Mouse (Mus musculus) embryonic facial prominence, embryonic 11.5 days (tissue): ENCODE measurements around the gene Itga4. TPM values are rescaled to one million over a fixed set of nuclear protein-coding genes. Genes with fewer than 3 reads are reported as not detected.

ENCODE experiments used
- ATAC-seq: fragments of 200-750 bp; cut with Nextera tagmentation; replicated peaks from 2 replicates; pipeline ENCODE4 v1.8.0; 2017; ENCODE audit warnings: low read depth; ENCODE audit not compliant: insufficient number of reproducible peaks, low FRiP score, low TSS enrichment
- DNase-seq: peaks from one replicate; pipeline ENCODE4 v3.0.0-alpha.2; 2015; ENCODE audit warnings: low spot score
- H3K27ac ChIP-seq: fragments of 300-500 bp; sonication (generic); replicated peaks from 2 replicates; pipeline ENCODE4 v1.5.1; 2014; ENCODE audit warnings: mild to moderate bottlenecking, low read depth, low read length, control low read depth
- H3K27me3 ChIP-seq: fragments of 300-500 bp; sonication (generic); 2 replicates; pipeline ENCODE4 v1.6.1; 2014; ENCODE audit warnings: mild to moderate bottlenecking, low read length, moderate library complexity, mixed read lengths; ENCODE audit not compliant: control insufficient read depth, insufficient read depth
- H3K36me3 ChIP-seq: fragments of 300-500 bp; sonication (generic); replicated peaks from 2 replicates; pipeline ENCODE4 v1.6.1; 2014; ENCODE audit warnings: low read depth, mild to moderate bottlenecking, low read length, moderate library complexity, mixed read lengths; ENCODE audit not compliant: control insufficient read depth, insufficient read depth
- H3K4me1 ChIP-seq: fragments of 300-500 bp; sonication (generic); 2 replicates; pipeline ENCODE4 v1.6.1; 2014; ENCODE audit warnings: low read length, mixed read lengths; ENCODE audit not compliant: control insufficient read depth, insufficient read depth
- H3K4me2 ChIP-seq: fragments of 300-500 bp; sonication (generic); 2 replicates; pipeline ENCODE4 v1.6.1; 2014; ENCODE audit warnings: low read depth, mild to moderate bottlenecking, control low read depth, low read length, moderate library complexity
- H3K4me3 ChIP-seq: fragments of 300-500 bp; sonication (generic); 2 replicates; pipeline ENCODE4 v1.5.1; 2014; ENCODE audit warnings: low read depth, low read length, control low read depth
- H3K9ac ChIP-seq: fragments of 300-500 bp; sonication (generic); replicated peaks from 2 replicates; pipeline ENCODE4 v1.6.1; 2014; ENCODE audit warnings: mild to moderate bottlenecking, control low read depth, low read length
- H3K9me3 ChIP-seq: fragments of 300-500 bp; sonication (generic); replicated peaks from 2 replicates; pipeline ENCODE4 v1.6.1; 2016; ENCODE audit warnings: mild to moderate bottlenecking, low read length, inconsistent platforms, mixed read lengths; ENCODE audit not compliant: control insufficient read depth
- WGBS: fragments of 180-500 bp; shearing (Covaris S2); extraction: QIAGEN DNeasy Blood & Tissue Kit; methylation state at CpG from one replicate; pipeline ENCODE4 v1.1.7; 2014; 5-methylcytosine and 5-hydroxymethylcytosine counted together
- polyA plus RNA-seq: library from polyadenylated mRNA; unstranded; fragments of >200 nt; fragmentation: Nextera tagmentation; extraction: Ambion mirVana; gene quantifications from 2 replicates; pipeline ENCODE4 v1.2.1, GENCODE M21; 2014

Gene Itga4
- polyA plus RNA-seq, 1 experiment from 2014 or later: 6.5 TPM

DNA sequence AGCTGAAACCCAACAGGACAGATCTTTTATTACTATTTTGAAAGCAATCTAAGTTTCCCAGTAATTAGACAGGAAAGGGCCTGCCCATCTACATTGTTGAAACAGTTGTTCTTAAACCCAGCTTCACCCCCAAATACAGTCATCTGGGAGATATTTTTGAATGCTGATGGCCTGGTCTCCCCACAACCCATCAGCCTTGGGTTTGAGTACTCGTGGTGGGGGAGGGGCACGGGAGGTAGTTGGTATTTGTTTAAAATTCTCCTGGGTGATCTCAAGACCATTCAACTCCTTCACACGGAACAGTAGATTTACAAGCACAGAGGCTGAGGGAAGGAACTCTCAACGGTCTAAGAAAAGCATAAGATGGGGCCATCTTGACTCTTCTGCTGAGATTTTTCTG is 13.6 kb downstream of the Itga4 start:
- 74% methylated on average over 4 of the region's 4 CpGs for WGBS
- H3K36me3 ChIP-seq: no peaks in the 10 kb centered on the region
- ATAC-seq: no peak
- no peak overlapping the region for H3K9ac ChIP-seq
- DNase-seq: no peak
- no peaks in the 10 kb centered on the region for H3K27me3 ChIP-seq
- no peak overlapping the region for H3K4me3 ChIP-seq
- H3K9me3 ChIP-seq: no peaks in the 10 kb centered on the region
- H3K27ac ChIP-seq: no peak overlapping the region
- H3K4me2 ChIP-seq: no peak overlapping the region
- H3K4me1 ChIP-seq: no peaks in the 10 kb centered on the region

DNA sequence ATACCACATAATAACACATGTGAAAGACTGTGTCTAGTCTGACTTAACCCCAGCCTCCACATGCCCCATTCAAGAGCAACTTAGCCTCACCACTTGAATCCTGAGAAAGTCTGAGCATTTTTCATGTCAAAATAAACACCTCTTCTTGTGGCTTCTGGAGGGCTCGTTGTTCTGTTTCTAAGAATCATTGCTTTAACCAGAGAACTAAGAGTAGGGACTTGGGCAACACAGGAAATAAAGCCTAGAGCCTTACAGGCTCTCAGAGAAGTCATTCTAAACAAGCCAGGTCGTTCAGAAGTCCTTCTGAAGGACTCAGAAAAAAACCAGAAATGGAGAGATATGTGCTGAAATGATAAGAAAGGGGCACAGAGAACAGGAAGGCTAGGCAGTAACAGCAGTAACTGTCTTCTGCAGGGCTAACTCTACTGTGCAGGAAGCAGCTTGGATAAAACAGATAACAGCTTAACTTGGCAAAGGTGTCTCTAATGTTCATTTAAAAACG is 14.9 kb downstream of the Itga4 start:
- Histone ChIP-seq H3K4me3 (no peak overlapping the region), H3K4me2 (no peak overlapping the region), H3K9ac (no peak overlapping the region), H3K9me3 (no peaks in the 10 kb centered on the region), H3K4me1 (no peaks in the 10 kb centered on the region), H3K27ac (no peak overlapping the region), H3K36me3 (no peaks in the 10 kb centered on the region), H3K27me3 (no peaks in the 10 kb centered on the region)
- ATAC-seq: no peak
- DNase-seq: no peak
- WGBS: 61% methylated on average over 3 of the region's 3 CpGs

DNA sequence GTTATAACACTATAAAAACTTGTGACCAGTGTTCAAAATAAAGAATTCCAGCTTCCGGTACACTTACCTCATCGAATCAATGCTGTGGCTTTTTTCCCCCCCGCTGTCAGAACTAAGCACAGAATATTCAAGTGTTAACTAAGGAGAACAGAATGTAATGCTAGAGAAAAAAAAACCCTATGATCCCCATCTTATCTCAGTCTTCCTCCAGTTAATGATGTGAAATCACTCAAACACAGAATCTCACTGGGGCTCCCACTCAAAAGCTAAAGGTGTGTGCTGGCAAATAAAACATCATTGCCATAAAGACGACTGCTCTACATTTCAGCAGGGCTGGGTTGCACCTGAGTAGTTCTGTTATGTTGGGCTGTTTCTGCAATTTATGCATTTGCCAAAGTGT is 16.6 kb downstream of the Itga4 start:
- H3K27ac ChIP-seq: no peak overlapping the region
- H3K9ac ChIP-seq: no peak overlapping the region
- H3K9me3 ChIP-seq: no peaks in the 10 kb centered on the region
- no peaks in the 10 kb centered on the region for H3K4me1 ChIP-seq
- H3K27me3 ChIP-seq: no peaks in the 10 kb centered on the region
- DNase-seq (no peak), ATAC-seq (no peak)
- H3K4me3 ChIP-seq: no peak overlapping the region
- WGBS: 94% methylated on average over 4 of the region's 4 CpGs
- no peak overlapping the region for H3K4me2 ChIP-seq
- H3K36me3 ChIP-seq: no peaks in the 10 kb centered on the region

DNA sequence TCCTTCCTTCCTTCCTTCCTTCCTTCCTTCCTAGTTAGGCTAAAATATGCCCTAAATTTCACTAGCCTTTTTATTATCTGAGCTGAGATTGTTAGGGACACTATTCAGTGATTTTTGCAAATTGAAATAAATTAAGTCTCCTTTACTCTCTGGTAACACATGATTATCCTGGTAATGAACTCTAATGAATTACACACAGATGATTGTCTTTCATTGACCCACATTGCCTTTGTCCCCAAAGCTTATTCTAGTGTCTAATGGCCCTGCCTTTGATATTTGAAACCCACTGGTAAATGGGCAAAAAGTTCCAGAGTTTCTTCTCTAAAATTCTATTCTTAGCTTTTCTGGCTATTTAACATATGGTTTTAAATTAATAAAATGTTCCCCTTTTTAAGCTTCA is 23.4 kb downstream of the Itga4 start:
- DNase-seq (no peak), ATAC-seq (no peak)
- no peak overlapping the region for H3K9ac ChIP-seq

DNA sequence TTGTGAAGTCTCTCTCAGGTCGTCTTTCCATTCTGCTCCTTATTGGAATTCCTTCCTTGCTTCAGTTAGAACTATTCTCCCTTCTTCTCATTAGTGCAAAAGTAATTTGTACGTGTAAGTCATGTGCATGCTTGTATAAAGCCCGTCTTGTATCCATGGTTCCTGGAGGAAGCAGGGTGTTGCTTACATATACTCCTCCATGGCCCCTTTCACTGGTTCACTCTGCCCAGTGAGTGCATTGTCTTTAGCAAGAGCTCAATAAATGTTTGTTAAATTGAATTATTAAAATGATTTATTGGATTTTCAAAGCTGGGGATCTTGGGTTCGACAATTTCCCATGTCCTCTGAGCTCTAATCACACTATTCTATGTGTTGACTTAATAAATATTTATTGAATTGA is 29.0 kb downstream of the Itga4 start:
- DNase-seq (no peak), ATAC-seq (no peak)
- no peaks in the 10 kb centered on the region for H3K4me1 ChIP-seq
- H3K27ac ChIP-seq: no peak overlapping the region
- H3K36me3 ChIP-seq: no peaks in the 10 kb centered on the region
- H3K9ac ChIP-seq: no peak overlapping the region
- no peaks in the 10 kb centered on the region for H3K9me3 ChIP-seq
- no peaks in the 10 kb centered on the region for H3K27me3 ChIP-seq
- H3K4me3 ChIP-seq: no peak overlapping the region
- WGBS: 88% methylated on average over 4 of the region's 4 CpGs
- no peak overlapping the region for H3K4me2 ChIP-seq

More for the DNA sequence above, 23.4 kb downstream of the Itga4 start:
- H3K4me2 ChIP-seq: no peak overlapping the region
- no peak overlapping the region for H3K4me3 ChIP-seq
- H3K36me3 ChIP-seq: no peaks in the 10 kb centered on the region
- no peak overlapping the region for H3K27ac ChIP-seq
- no peaks in the 10 kb centered on the region for H3K27me3 ChIP-seq
- no peaks in the 10 kb centered on the region for H3K4me1 ChIP-seq
- H3K9me3 ChIP-seq: no peaks in the 10 kb centered on the region

DNA sequence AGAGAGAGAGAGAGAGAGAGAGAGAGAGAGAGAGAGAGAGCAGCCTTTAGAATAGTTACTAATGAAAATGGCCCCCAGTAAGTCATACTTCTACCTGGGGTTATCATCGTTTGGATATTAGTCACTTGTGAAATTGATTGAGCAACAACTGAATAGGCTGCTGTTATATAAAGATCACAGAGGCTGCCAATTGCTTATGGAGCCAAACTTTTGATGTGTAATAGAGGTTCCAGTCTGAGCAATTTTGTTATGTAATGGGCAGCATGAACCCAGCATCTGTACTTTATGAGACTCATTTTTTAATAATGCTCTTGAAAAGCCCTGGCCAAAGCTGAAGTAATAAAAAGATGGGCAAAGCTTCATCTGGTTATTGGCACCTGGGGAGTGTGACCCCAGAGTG is 34.9 kb downstream of the Itga4 start:
- WGBS: 90% methylated on average over 1 of the region's 1 CpGs
- Histone ChIP-seq H3K36me3 (no peaks in the 10 kb centered on the region), H3K9me3 (no peaks in the 10 kb centered on the region), H3K27me3 (no peaks in the 10 kb centered on the region), H3K27ac (no peak overlapping the region), H3K9ac (no peak overlapping the region), H3K4me1 (no peaks in the 10 kb centered on the region), H3K4me2 (no peak overlapping the region), H3K4me3 (no peak overlapping the region)
- ATAC-seq: no peak
- no peak for DNase-seq

DNA sequence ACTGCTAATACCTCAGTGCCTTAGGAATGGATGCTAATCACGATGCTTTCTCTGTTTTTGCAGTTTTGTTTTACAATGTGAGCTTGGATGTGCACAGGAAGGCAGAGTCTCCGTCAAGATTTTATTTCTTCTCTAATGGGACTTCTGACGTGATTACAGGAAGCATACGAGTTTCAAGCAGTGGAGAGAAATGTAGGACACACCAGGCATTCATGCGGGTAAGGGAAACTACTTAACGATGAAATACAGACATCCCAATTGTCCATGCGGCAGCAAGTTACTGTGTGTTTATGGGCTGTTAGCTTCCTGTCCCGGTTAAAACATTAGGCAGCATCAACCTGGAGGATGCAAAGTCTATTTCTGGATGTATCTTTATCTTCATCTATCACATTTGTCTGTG is 36.7 kb downstream of the Itga4 start:
- Histone ChIP-seq H3K27me3 (no peaks in the 10 kb centered on the region), H3K9me3 (no peaks in the 10 kb centered on the region), H3K4me2 (no peak overlapping the region), H3K9ac (no peak overlapping the region), H3K4me3 (no peak overlapping the region), H3K36me3 (no peaks in the 10 kb centered on the region), H3K27ac (no peak overlapping the region), H3K4me1 (no peaks in the 10 kb centered on the region)
- WGBS: 66% methylated on average over 8 of the region's 8 CpGs
- DNase-seq (no peak), ATAC-seq (no peak)

DNA sequence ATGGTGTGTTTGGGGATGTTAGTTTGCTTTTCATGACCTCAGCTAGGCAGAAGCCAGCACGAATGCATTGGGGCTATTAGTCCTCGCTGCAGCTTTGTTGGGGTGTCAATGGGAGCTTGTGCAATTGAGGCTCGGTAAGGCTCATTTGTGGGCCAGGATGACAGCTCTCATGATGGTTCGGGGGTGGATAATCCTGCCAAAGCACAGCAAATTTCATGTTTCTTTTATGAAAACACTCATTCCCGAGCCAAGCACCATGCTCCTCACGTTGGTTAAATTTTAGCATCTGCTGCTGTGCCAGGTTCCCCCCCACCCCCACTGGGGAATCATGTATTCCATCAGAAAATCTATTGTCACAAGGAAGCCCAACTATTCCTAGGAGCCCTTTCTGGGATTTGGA is 37.2 kb downstream of the Itga4 start:
- Histone ChIP-seq H3K9ac (no peak overlapping the region), H3K9me3 (no peaks in the 10 kb centered on the region), H3K4me2 (no peak overlapping the region), H3K36me3 (no peaks in the 10 kb centered on the region), H3K4me3 (no peak overlapping the region), H3K27me3 (no peaks in the 10 kb centered on the region), H3K27ac (no peak overlapping the region), H3K4me1 (no peaks in the 10 kb centered on the region)
- WGBS: 84% methylated on average over 6 of the region's 6 CpGs
- DNase-seq (no peak), ATAC-seq (no peak)
